Mouse (Mus musculus) limb, embryonic 11.5 days (tissue): Measurements from ENCODE around the gene Iqcc. TPM values are rescaled to one million over a fixed set of nuclear protein-coding genes. Genes with fewer than 3 reads are reported as not detected.

Experiments used
- ATAC-seq: fragments of 200-750 bp; cut with Nextera tagmentation; 2 replicates; pipeline ENCODE4 v1.8.0; 2017; ENCODE audit warnings: low read depth; ENCODE audit not compliant: insufficient number of reproducible peaks, low FRiP score, low TSS enrichment
- DNase-seq: peaks from one replicate; pipeline ENCODE4 v3.0.0-alpha.2; 2015; ENCODE audit warnings: low spot score
- H3K27ac ChIP-seq: fragments of 300-500 bp; sonication (generic); replicated peaks from 2 replicates; pipeline ENCODE4 v1.5.1; 2014; ENCODE audit warnings: low read depth, mild to moderate bottlenecking, low read length
- H3K27me3 ChIP-seq: fragments of 300-500 bp; sonication (generic); 2 replicates; pipeline ENCODE4 v1.6.1; 2014; ENCODE audit warnings: mild to moderate bottlenecking, low read length, mixed read lengths; ENCODE audit not compliant: control insufficient read depth, insufficient read depth
- H3K36me3 ChIP-seq: fragments of 300-500 bp; sonication (generic); 2 replicates; pipeline ENCODE4 v1.6.1; 2014; ENCODE audit warnings: mild to moderate bottlenecking, low read length, moderate library complexity, mixed read lengths; ENCODE audit not compliant: control insufficient read depth, insufficient read depth
- H3K4me1 ChIP-seq: fragments of 300-500 bp; sonication (generic); 2 replicates; pipeline ENCODE4 v1.6.1; 2014; ENCODE audit warnings: low read length, mixed read lengths; ENCODE audit not compliant: control insufficient read depth, insufficient read depth
- H3K4me2 ChIP-seq: fragments of 300-500 bp; sonication (generic); 2 replicates; pipeline ENCODE4 v1.6.1; 2014; ENCODE audit warnings: low read depth, mild to moderate bottlenecking, moderate library complexity; ENCODE audit not compliant: severe bottlenecking
- H3K4me3 ChIP-seq: fragments of 300-500 bp; sonication (generic); 2 replicates; pipeline ENCODE4 v1.5.1; 2014; ENCODE audit warnings: low read depth, low read length
- H3K9ac ChIP-seq: fragments of 300-500 bp; sonication (generic); 2 replicates; pipeline ENCODE4 v1.6.1; 2014; ENCODE audit warnings: mild to moderate bottlenecking, low read length
- H3K9me3 ChIP-seq: fragments of 300-500 bp; sonication (generic); 2 replicates; pipeline ENCODE4 v1.6.1; 2016; ENCODE audit warnings: low read length; ENCODE audit not compliant: control insufficient read depth
- WGBS: fragments of 180-500 bp; shearing (Covaris S2); extraction: QIAGEN DNeasy Blood & Tissue Kit; methylation state at CpG from one replicate; pipeline ENCODE4 v1.1.7; 2014; 5-methylcytosine and 5-hydroxymethylcytosine counted together
- polyA plus RNA-seq: library from polyadenylated mRNA; unstranded; fragments of >200 nt; fragmentation: Nextera tagmentation; extraction: Ambion mirVana; gene quantifications from 2 replicates; pipeline ENCODE4 v1.2.1, GENCODE M21; 2014

The Iqcc gene
- polyA plus RNA-seq, 1 experiment from 2014 or later, result 26.4 TPM

GRCm38 (mm10) chr4:129625029-129625370 lies 6.1 kb upstream of the Iqcc start:
- H3K27me3 ChIP-seq, result no peaks in the 10 kb centered on the region
- H3K4me2 ChIP-seq, result peak overlapping the region; percentile 84
- H3K4me3 ChIP-seq, result peak overlapping the region; percentile 57; the same call in 1 of the 2 replicates
- H3K9ac ChIP-seq, result peak overlapping the region; percentile 40
- peaks cover 25% of the 10 kb centered on the region for H3K4me1 ChIP-seq
- 0% methylated on average over 6 of the region's 6 CpGs for WGBS
- H3K27ac ChIP-seq, result peak overlapping the region; percentile 74
- DNase-seq, result peak; percentile 73
- H3K36me3 ChIP-seq, result peaks cover 30% of the 10 kb centered on the region
- no peak for ATAC-seq
- H3K9me3 ChIP-seq, result no peaks in the 10 kb centered on the region

- Histone ChIP-seq H3K27me3 (no peaks in the 10 kb centered on the region), H3K4me2 (peak overlapping the region; percentile 84), H3K9ac (peak overlapping the region; percentile 73), H3K27ac (peak overlapping the region; percentile 74), H3K4me1 (peaks cover 25% of the 10 kb centered on the region), H3K9me3 (no peaks in the 10 kb centered on the region), H3K4me3 (peak overlapping the region; percentile 57), H3K36me3 (peaks cover 26% of the 10 kb centered on the region)
- WGBS, result 2% methylated on average over 18 of the region's 18 CpGs
- ATAC-seq (peak; percentile 67), DNase-seq (peak; percentile 83)
These were observed 5.6 kb upstream of the Iqcc start for GRCm38 (mm10) chr4:129624281-129625028.

GRCm38 (mm10) chr4:129623681-129624091 lies 4.8 kb upstream of the Iqcc start, which contains the start of gene Ccdc28b:
Gene Ccdc28b (minus strand): TSS chr4:129623947.
- Histone ChIP-seq H3K36me3 (peaks cover 18% of the 10 kb centered on the region), H3K9me3 (no peaks in the 10 kb centered on the region), H3K4me2 (peak within 1 kb of the TSS; percentile 84), H3K4me1 (peaks cover 25% of the 10 kb centered on the region), H3K4me3 (peak within 1 kb of the TSS; percentile 57), H3K27me3 (no peaks in the 10 kb centered on the region), H3K27ac (peak within 1 kb of the TSS; percentile 74), H3K9ac (peak within 1 kb of the TSS; percentile 73)
- DNase-seq (peak; percentile 50), ATAC-seq (no peak)
- under 1% methylated on average over 10 of the region's 10 CpGs for WGBS

GRCm38 (mm10) chr4:129622803-129623535 lies 4.1 kb upstream of the Iqcc start:
- H3K4me1 ChIP-seq, result peaks cover 28% of the 10 kb centered on the region
- H3K27me3 ChIP-seq, result no peaks in the 10 kb centered on the region

GRCm38 (mm10) chr4:129622120-129622802 lies 3.4 kb upstream of the Iqcc start:
- Histone ChIP-seq H3K27ac (no peak overlapping the region), H3K27me3 (no peaks in the 10 kb centered on the region), H3K4me2 (peak overlapping the region; percentile 84; the same call in 1 of the 2 replicates), H3K4me3 (no peak overlapping the region), H3K36me3 (peaks cover 8% of the 10 kb centered on the region), H3K9ac (no peak overlapping the region; the same call in 1 of the 2 replicates), H3K9me3 (no peaks in the 10 kb centered on the region), H3K4me1 (peaks cover 28% of the 10 kb centered on the region)
- DNase-seq (no peak), ATAC-seq (no peak)
- WGBS, result 72% methylated on average over 11 of the region's 11 CpGs

More at GRCm38 (mm10) chr4:129622803-129623535, 4.1 kb upstream of the Iqcc start:
- Histone ChIP-seq H3K36me3 (peaks cover 12% of the 10 kb centered on the region), H3K4me3 (peak overlapping the region; percentile 57), H3K9me3 (no peaks in the 10 kb centered on the region), H3K27ac (no peak overlapping the region; the same call in 1 of the 2 replicates), H3K4me2 (peak overlapping the region; percentile 84), H3K9ac (peak overlapping the region; percentile 73)
- WGBS, result 26% methylated on average over 8 of the region's 8 CpGs
- DNase-seq, result no peak
- ATAC-seq, result no peak

GRCm38 (mm10) chr4:129621283-129621841 lies 2.5 kb upstream of the Iqcc start:
- H3K4me3 ChIP-seq, result no peak overlapping the region
- peaks cover 28% of the 10 kb centered on the region for H3K4me1 ChIP-seq
- no peaks in the 10 kb centered on the region for H3K9me3 ChIP-seq
- no peaks in the 10 kb centered on the region for H3K27me3 ChIP-seq
- no peak overlapping the region for H3K4me2 ChIP-seq
- 78% methylated on average over 8 of the region's 8 CpGs for WGBS
- ATAC-seq, result no peak
- H3K36me3 ChIP-seq, result peaks cover 2% of the 10 kb centered on the region
- H3K27ac ChIP-seq, result no peak overlapping the region
- no peak for DNase-seq
- no peak overlapping the region for H3K9ac ChIP-seq

- 88% methylated on average over 11 of the region's 11 CpGs for WGBS
- no peaks in the 10 kb centered on the region; the same call in none of the 2 replicates for H3K36me3 ChIP-seq
- ATAC-seq (no peak), DNase-seq (no peak)
- H3K4me3 ChIP-seq, result no peak overlapping the region
- H3K4me2 ChIP-seq, result no peak overlapping the region
- H3K9ac ChIP-seq, result no peak overlapping the region
- H3K4me1 ChIP-seq, result peaks cover 27% of the 10 kb centered on the region
- H3K27ac ChIP-seq, result no peak overlapping the region
- H3K27me3 ChIP-seq, result no peaks in the 10 kb centered on the region
- no peaks in the 10 kb centered on the region for H3K9me3 ChIP-seq
These were observed 1.8 kb upstream of the Iqcc start for GRCm38 (mm10) chr4:129620419-129621282.
